Mouse (Mus musculus): ENCODE results near the gene Ttyh2.

DNA sequence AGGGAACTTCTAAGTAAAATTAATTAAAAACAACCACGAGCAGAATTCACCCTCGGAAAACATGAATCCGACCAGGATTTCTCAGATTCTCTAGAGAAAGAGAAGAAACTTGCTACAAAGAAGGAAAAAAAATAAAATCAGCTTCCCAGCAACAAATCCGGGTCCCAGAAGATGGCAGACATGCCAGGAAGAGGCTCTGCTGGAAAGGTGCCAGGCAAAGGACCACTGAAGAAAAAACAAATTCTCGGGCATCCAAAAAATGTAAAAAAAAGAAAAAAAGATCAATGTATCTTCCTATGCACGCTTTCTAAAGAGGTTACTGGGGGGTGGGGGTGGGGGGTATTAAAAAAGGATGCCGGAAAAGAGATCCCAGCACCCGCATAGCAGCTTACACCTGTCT, 43.0 kb upstream of the Ttyh2 start:
- no peak for TF ChIP-seq CTCF (IDR thresholded peaks at IDR 0.05; ENCODE audit: extremely low read depth, insufficient read depth, low read length)
- no peak for TF ChIP-seq POLR2A (IDR thresholded peaks at IDR 0.05; ENCODE audit: extremely low read depth, insufficient read depth, low read length)
